Mouse (Mus musculus): Measurements from ENCODE around the gene Smg1.

- TF ChIP-seq POLR2A (IDR thresholded peaks at IDR 0.05; ENCODE audit: borderline replicate concordance, insufficient read depth, low read length), result no peak
- no peak for TF ChIP-seq CTCF (IDR thresholded peaks at IDR 0.05; ENCODE audit: borderline replicate concordance, insufficient read depth, low read depth, low read length)
These were observed 47.7 kb downstream of the Smg1 start for GRCm38 (mm10) chr7:118195756-118196155.

Data from cerebellum, adult 2 months (tissue).